Mouse (Mus musculus) spleen, adult 2 months (tissue): Measurements from ENCODE around the gene Adcy1.

Source experiments
- CTCF ChIP-seq: fragments of 200-500 bp; IDR thresholded peaks from 2 replicates; pipeline ENCODE4 v1.5.1; 2011; ENCODE audit warnings: mild to moderate bottlenecking, inconsistent platforms; ENCODE audit not compliant: insufficient read depth, insufficient read length, insufficient replicate concordance; ENCODE audit errors: extremely low read depth
- POLR2A ChIP-seq: fragments of 200-500 bp; IDR thresholded peaks from 2 replicates; pipeline ENCODE4 v1.6.1; 2011; ENCODE audit warnings: low read depth, low read length, inconsistent platforms

DNA sequence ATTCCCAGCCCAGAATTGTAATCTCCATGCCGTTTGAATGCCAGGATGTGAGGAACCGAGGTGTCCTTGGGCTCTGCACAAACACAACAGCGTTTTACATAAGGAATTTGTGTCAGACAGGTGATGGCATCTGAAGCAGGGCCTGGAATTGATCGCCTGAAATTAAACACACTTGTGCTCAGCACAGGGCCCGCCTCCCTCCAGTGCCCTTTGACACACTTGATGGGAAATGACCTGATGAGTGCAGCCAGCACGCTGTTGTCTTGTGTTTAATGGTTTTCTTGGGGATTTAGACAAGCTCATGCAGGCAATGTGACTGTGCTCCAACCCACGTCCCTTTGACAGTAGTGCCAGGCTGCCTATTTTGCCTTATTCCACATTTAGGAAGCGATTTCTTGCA lies 124.2 kb downstream of the Adcy1 start:
- TF ChIP-seq CTCF = no peak
- no peak for TF ChIP-seq POLR2A
